Mouse (Mus musculus): ENCODE results near the gene Cxcr5. TPM values are rescaled to one million over a fixed set of nuclear protein-coding genes. Genes with fewer than 3 reads are reported as not detected.
A peak's percentile ranks its signal among the peaks of the same experiment; 100 is the strongest.

Gene Cxcr5
- polyA plus RNA-seq, 1 experiment from 2014 or later, result 0.17 TPM

DNA sequence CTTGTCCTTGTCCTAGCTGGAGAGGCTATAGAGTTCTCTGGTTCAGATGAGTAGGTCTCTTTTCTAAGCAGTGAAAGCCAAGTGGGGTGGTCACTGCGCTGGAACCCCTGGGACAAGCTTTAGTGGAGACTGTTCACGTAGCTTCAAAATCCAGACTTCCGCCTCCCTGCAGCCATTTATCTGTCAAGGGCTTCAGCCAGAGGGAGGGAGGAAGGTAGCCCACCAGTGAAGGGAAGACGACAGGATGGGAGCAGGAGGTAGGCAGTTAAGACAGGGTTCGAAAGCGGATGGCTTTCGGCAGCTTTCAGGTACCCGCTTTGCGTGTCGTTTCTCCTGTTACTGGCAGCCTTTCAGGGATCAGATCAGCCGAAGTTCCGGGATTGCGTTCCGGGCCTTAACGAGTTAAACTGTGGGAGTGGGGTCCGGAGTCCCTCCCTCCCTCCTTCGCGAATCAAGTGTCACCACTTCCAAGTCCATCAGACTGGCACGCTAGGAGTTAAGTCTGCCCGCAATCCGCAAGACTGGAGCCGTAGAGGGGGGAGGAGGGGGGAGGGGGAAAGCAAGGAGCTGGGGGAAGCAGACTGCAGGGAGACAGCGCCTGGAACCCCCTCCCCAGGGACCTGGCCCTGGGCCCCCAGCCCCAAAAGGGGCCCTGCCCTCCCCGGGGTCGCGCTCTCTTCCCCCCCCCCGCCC lies 83.3 kb downstream of the Cxcr5 start:
- ATAC-seq (peak; percentile 64), DNase-seq (ENCODE audit: low spot score) (peak; percentile 93)
- TF ChIP-seq CTCF (IDR thresholded peaks at IDR 0.05) (no peak), EP300 (IDR thresholded peaks at IDR 0.05) (no peak)
- Histone ChIP-seq H3K9ac (replicated peaks; ENCODE audit: low read depth) (peak overlapping the region; percentile 56), H3K36me3 (ENCODE audit: insufficient read depth, low read length) (no peaks in the 10 kb centered on the region), H3K4me3 (ENCODE audit: low read depth, low read length) (peak overlapping the region; percentile 55), H3K4me2 (replicated peaks; ENCODE audit: low read depth, low read length) (peak overlapping the region; percentile 95), H3K9me3 (ENCODE audit: low read length) (no peaks in the 10 kb centered on the region), H3K27me3 (replicated peaks; ENCODE audit: insufficient read depth, low read length) (no peaks in the 10 kb centered on the region), H3K27ac (ENCODE audit: low read length) (peak overlapping the region; percentile 89), H3K4me1 (ENCODE audit: insufficient read depth, low read depth, low read length) (peaks cover 6% of the 10 kb centered on the region; the same call in 1 of the 2 replicates)
- 0% methylated on average over 22 of the region's 27 CpGs for WGBS

DNA sequence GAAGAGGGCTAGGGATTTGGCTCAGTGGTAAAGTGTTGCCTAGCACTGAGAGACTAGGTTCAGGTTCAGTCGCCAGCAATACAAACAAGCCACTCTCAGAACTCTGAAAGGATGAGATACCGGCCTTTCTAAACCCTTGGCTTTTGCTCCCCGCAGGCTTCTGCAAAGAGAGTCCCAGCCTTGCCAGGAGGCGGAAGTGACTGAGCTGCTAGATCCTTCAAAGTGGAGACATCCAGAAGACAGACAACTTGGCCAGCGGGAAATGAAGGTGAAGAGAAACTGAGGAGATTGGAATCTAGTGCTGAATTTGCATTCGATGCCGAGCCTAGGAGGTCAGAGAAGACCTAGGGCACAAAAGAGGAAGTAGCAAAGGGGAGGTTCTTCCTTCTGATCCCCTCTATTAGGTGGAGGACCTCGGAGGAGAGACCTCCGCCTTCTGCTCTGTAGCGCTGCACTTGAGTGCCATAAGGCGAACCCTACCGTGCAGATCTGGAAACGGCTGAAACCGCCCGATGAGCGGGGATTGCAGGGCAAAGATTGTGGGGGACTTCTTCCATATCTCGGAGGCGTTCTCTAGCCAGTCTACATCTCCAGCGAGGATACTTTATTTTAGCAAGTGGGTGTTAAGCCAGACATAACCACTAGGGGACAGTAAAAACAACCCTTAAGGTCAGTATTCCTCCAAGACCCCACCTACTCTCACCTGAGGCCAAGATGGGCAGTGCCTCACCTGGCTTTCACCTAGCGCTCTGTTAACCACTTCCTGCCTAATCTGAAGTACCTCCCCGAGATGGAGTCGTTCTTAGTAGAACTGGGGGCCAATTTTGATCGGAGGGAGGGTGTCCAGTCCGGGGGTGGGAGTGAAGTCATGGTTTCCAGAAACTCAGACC lies 84.1 kb downstream of the Cxcr5 start:
- H3K4me2 ChIP-seq (replicated peaks; ENCODE audit: low read depth, low read length), result peak overlapping the region; percentile 95
- no peaks in the 10 kb centered on the region for H3K27me3 ChIP-seq (replicated peaks; ENCODE audit: insufficient read depth, low read length)
- peak; percentile 93 for DNase-seq (ENCODE audit: low spot score)
- TF ChIP-seq EP300 (IDR thresholded peaks at IDR 0.05) (no peak), CTCF (IDR thresholded peaks at IDR 0.05) (peak; percentile 93)
- peak overlapping the region; percentile 89 for H3K27ac ChIP-seq (ENCODE audit: low read length)
- no peaks in the 10 kb centered on the region for H3K9me3 ChIP-seq (ENCODE audit: low read length)
- WGBS, result 6% methylated on average over 24 of the region's 24 CpGs
- peaks cover 6% of the 10 kb centered on the region; the same call in 1 of the 2 replicates for H3K4me1 ChIP-seq (ENCODE audit: insufficient read depth, low read depth, low read length)
- no peaks in the 10 kb centered on the region for H3K36me3 ChIP-seq (ENCODE audit: insufficient read depth, low read length)
- peak; percentile 36 for ATAC-seq
- H3K9ac ChIP-seq (replicated peaks; ENCODE audit: low read depth), result peak overlapping the region; percentile 56
- H3K4me3 ChIP-seq (ENCODE audit: low read depth, low read length), result peak overlapping the region; percentile 55

DNA sequence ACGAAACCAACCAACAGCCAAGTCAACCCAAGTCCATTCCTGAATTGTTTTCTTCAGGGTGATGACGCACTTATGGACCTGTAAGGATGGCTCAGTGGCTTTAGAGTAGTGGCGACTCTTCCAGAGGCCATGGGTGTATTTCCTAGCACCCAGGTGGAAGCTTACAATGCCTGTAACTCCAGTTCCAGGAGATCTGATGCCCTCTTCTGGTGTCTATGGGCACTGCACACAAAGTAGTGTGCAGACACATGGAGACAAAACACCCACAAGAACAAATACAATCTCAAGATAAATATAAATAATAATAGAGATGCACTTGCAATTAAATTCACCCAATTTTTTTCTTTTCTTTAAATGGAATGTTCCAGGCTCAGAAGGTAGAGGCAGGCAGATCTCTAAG lies 85.7 kb downstream of the Cxcr5 start:
- Histone ChIP-seq H3K9me3 (ENCODE audit: low read length) (no peaks in the 10 kb centered on the region), H3K27me3 (replicated peaks; ENCODE audit: insufficient read depth, low read length) (no peaks in the 10 kb centered on the region), H3K27ac (ENCODE audit: low read length) (no peak overlapping the region), H3K36me3 (ENCODE audit: insufficient read depth, low read length) (no peaks in the 10 kb centered on the region), H3K9ac (replicated peaks; ENCODE audit: low read depth) (no peak overlapping the region), H3K4me3 (ENCODE audit: low read depth, low read length) (no peak overlapping the region), H3K4me2 (replicated peaks; ENCODE audit: low read depth, low read length) (no peak overlapping the region), H3K4me1 (ENCODE audit: insufficient read depth, low read depth, low read length) (peaks cover 6% of the 10 kb centered on the region; the same call in 1 of the 2 replicates)
- TF ChIP-seq CTCF (IDR thresholded peaks at IDR 0.05), result peak; percentile 53
- TF ChIP-seq EP300 (IDR thresholded peaks at IDR 0.05), result no peak
- ATAC-seq (no peak), DNase-seq (ENCODE audit: low spot score) (no peak)
- WGBS, result 96% methylated on average over 3 of the region's 3 CpGs

DNA sequence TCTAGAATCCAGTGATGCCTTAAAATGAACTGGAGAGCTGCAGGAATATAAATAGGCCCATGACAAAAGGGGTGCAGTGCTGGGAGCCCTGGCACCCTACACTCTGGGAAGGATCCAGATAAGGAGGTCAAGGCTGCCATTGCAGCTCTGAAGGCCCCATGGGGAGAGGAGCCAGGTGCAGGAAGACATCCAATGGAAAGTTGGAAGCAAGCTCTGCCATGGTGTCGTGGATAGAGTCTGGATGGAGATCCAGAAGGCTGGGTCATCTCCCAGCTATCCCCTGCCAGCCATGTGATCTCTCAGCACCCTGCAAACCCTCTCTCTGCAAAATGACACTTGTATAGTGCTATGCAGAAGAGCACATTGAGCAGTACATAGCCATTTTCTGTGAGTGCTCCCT lies 87.3 kb downstream of the Cxcr5 start:
- Histone ChIP-seq H3K4me2 (replicated peaks; ENCODE audit: low read depth, low read length) (no peak overlapping the region), H3K27ac (ENCODE audit: low read length) (no peak overlapping the region), H3K4me3 (ENCODE audit: low read depth, low read length) (no peak overlapping the region), H3K9ac (replicated peaks; ENCODE audit: low read depth) (no peak overlapping the region), H3K27me3 (replicated peaks; ENCODE audit: insufficient read depth, low read length) (no peaks in the 10 kb centered on the region), H3K9me3 (ENCODE audit: low read length) (no peaks in the 10 kb centered on the region), H3K36me3 (ENCODE audit: insufficient read depth, low read length) (no peaks in the 10 kb centered on the region), H3K4me1 (ENCODE audit: insufficient read depth, low read depth, low read length) (no peaks in the 10 kb centered on the region)
- ATAC-seq (no peak), DNase-seq (ENCODE audit: low spot score) (no peak)
- WGBS, result 0% methylated on average over 1 of the region's 1 CpGs
- TF ChIP-seq EP300 (IDR thresholded peaks at IDR 0.05), result no peak
- TF ChIP-seq CTCF (IDR thresholded peaks at IDR 0.05), result no peak

DNA sequence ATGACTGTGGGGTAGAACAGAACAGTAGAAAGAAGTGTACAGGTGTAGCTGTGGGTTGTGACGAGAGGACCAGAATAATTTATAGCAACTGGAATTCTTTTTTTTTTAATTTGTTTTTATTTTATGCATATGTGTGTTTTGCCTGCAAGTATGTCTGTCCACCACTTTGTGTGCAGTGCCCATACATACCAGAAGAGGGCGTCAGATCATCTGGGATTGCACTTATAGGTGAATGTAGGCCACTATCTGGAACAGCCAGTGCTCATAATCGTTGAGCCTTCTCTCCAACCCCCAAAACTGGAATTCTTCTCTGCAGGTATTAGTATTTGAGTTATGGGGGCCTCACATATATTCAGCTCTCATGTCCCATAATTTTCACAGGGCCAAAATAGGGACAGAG lies 88.5 kb downstream of the Cxcr5 start:
- no peak overlapping the region for H3K9ac ChIP-seq (replicated peaks; ENCODE audit: low read depth)
- ATAC-seq (no peak), DNase-seq (ENCODE audit: low spot score) (no peak)
- H3K9me3 ChIP-seq (ENCODE audit: low read length), result no peaks in the 10 kb centered on the region
- no peak overlapping the region for H3K4me3 ChIP-seq (ENCODE audit: low read depth, low read length)
- no peaks in the 10 kb centered on the region for H3K27me3 ChIP-seq (replicated peaks; ENCODE audit: insufficient read depth, low read length)
- peak; percentile 54 for TF ChIP-seq CTCF (IDR thresholded peaks at IDR 0.05)
- no peak for TF ChIP-seq EP300 (IDR thresholded peaks at IDR 0.05)
- H3K36me3 ChIP-seq (ENCODE audit: insufficient read depth, low read length), result no peaks in the 10 kb centered on the region
- no peaks in the 10 kb centered on the region for H3K4me1 ChIP-seq (ENCODE audit: insufficient read depth, low read depth, low read length)
- H3K27ac ChIP-seq (ENCODE audit: low read length), result no peak overlapping the region
- H3K4me2 ChIP-seq (replicated peaks; ENCODE audit: low read depth, low read length), result no peak overlapping the region
- WGBS, result 59% methylated on average over 3 of the region's 3 CpGs

DNA sequence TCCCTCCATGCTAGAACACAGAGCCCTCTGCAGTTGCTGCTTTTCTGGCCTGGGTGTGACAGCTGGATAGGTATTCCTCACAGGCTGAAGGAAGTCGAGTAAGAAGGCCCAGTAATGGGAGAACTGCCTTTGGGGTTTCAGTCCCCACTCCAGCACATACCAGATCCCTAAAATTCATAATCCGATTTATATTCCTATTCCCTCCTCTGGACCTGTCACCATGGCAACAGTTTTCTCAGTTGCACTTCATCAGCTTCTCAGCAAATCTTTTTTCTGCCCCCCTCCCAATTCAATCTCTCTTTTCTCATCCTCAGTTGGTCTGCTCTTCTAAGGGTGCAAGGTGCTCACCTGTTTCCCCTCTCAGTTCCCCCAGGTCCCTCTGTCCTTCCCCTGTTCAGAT lies 92.9 kb downstream of the Cxcr5 start:
- Histone ChIP-seq H3K4me3 (ENCODE audit: low read depth, low read length) (no peak overlapping the region), H3K27me3 (replicated peaks; ENCODE audit: insufficient read depth, low read length) (no peaks in the 10 kb centered on the region), H3K9me3 (ENCODE audit: low read length) (no peaks in the 10 kb centered on the region), H3K9ac (replicated peaks; ENCODE audit: low read depth) (no peak overlapping the region), H3K4me2 (replicated peaks; ENCODE audit: low read depth, low read length) (no peak overlapping the region), H3K27ac (ENCODE audit: low read length) (no peak overlapping the region), H3K4me1 (ENCODE audit: insufficient read depth, low read depth, low read length) (no peaks in the 10 kb centered on the region), H3K36me3 (ENCODE audit: insufficient read depth, low read length) (no peaks in the 10 kb centered on the region)
- DNase-seq (ENCODE audit: low spot score) (no peak), ATAC-seq (no peak)
- no peak for TF ChIP-seq CTCF (IDR thresholded peaks at IDR 0.05)
- TF ChIP-seq EP300 (IDR thresholded peaks at IDR 0.05), result no peak
- WGBS, result 43% methylated on average over 2 of the region's 2 CpGs

All from lung, postnatal 0 days (tissue).